Mouse (Mus musculus): Measurements from ENCODE around the gene Ncam1. TPM values are rescaled to one million over a fixed set of nuclear protein-coding genes. Genes with fewer than 3 reads are reported as not detected.

Ncam1 gene
- total RNA-seq, 2 experiments from 2014 or later: 287 to 299 TPM

DNA sequence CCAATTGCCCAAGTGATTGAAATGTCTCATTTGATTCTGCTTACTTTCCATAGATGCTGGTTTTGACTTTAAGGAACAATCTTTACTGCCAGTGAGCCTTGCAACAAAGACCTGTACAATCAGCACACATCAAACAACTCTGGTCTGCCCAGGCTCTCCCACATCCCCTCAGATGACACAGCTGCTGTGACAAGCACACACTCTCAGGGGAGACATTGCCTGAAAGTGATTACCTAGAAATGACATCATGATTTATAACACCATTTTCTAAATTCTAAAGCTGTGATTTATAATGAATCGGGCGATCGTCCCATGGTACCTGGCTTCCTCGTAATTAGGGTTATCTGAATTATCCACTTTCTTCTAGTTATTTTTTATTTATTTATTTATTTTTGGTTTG is 42.0 kb downstream of the Ncam1 start:
- no peak for DNase-seq (ENCODE audit: low spot score in 2 of 2)

GRCm38 (mm10) chr9:49755214-49755613 is 43.5 kb downstream of the Ncam1 start:
- DNase-seq (ENCODE audit: low spot score in 2 of 2): no peak

DNA sequence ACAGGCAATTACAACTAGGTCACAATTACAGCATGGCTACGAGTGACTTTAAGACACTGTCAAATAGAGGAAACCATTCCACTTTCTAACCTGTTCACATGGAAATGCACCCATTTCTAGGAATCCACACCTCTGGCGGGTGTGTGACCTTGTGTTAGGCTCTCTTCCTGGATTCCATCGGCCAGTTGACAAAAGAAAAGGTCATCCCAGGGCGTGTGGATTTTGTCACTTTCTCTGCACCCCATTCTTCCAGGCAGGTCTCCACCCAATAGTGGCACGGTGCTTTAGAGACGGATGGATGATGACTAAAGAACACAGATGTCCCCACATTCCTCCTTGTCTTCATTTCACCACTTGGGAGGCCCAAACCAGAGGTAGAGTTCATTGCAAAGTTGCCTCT is 47.3 kb downstream of the Ncam1 start:
- DNase-seq (ENCODE audit: low spot score in 2 of 2): no peak

- DNase-seq (ENCODE audit: low spot score in 2 of 2): no peak
Observed at GRCm38 (mm10) chr9:49746176-49746575, 52.5 kb downstream of the Ncam1 start.

DNA sequence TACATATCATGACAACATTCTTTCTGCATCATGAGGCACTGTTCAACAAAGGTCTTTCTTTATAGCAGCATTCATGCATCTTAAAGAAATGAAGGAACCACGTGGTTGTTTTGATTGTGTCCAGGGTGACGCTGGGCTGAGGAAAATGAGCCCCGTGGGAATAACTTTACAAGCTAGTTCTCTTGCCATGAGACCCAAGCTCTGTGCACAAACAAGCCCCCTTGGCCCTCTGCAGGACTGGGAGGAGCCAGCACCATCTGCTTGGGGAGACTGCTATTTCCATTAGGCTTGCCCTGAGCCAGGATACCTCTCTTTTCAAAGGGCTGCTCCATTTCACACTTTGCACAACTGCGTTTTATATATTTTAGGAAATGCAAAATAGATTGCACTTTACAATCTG is 53.0 kb downstream of the Ncam1 start:
- DNase-seq (ENCODE audit: low spot score in 2 of 2): no peak

- no peak for DNase-seq (ENCODE audit: low spot score in 2 of 2)
Observed at GRCm38 (mm10) chr9:49744286-49744685, 54.4 kb downstream of the Ncam1 start.

- DNase-seq (ENCODE audit: low spot score in 2 of 2): peak in 1 of 2 experiments; percentile 58
Observed at GRCm38 (mm10) chr9:49739935-49740334, 58.8 kb downstream of the Ncam1 start.

GRCm38 (mm10) chr9:49738546-49738945 is 60.2 kb downstream of the Ncam1 start:
- no peak for DNase-seq (ENCODE audit: low spot score in 2 of 2)

GRCm38 (mm10) chr9:49737166-49737565 is 61.6 kb downstream of the Ncam1 start:
- DNase-seq (ENCODE audit: low spot score in 2 of 2): no peak

DNA sequence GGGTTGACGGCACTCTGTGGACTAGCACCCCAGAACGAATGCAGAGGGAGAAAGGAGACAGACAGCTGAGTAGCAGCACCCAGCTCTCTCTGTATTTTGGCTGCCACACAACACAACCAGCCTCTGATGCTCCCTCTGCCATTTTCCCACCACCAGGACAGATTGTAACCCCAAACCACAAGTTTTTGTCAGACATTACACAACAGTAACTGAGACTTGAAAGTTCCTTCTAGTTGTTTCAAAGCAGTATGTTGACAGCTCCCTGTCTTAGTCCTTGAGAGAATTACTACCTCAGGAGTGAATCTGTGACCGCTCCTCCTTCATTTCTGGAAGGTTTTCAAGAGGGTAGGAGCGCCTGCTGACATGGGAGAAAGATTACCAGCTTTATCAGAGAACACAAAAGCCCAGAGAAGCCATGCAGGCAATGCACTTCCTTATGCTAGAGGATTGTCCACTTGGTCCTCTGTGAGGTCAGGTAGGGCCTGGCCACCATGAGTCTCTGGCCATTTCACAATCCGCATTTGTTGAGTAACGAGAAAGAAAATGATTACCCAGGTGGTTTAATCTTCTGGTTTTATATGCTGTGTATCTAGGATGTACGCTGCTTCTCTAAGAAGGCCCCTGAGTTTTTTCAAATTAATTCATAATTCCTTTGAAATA is 64.2 kb downstream of the Ncam1 start:
- no peak for DNase-seq (ENCODE audit: low spot score in 2 of 2)

GRCm38 (mm10) chr9:49733726-49734125 is 65.0 kb downstream of the Ncam1 start:
- DNase-seq (ENCODE audit: low spot score in 2 of 2): no peak

DNA sequence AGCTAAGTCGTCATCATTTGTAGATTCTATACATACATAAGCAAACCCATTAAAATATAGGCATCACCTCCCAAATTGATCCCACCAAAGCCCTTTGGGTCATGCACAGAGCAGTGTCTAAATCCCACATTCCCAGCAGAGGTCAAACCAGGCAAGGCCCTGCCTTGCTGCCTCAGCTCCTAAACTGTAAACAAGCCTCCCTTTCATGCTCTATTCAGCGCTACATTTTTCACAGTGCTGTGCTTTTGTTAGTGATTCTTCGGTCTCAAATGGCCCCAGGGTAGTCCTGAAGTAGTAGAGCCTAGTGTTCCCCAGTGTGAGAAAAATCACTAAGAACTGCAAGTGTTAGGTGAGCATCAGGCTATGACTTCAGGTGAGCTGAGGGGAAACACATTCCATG is 69.2 kb downstream of the Ncam1 start:
- DNase-seq (ENCODE audit: low spot score in 2 of 2): no peak

GRCm38 (mm10) chr9:49728211-49728610 is 70.5 kb downstream of the Ncam1 start:
- peak; percentile 50 to 77 for DNase-seq (ENCODE audit: low spot score in 2 of 2)

DNA sequence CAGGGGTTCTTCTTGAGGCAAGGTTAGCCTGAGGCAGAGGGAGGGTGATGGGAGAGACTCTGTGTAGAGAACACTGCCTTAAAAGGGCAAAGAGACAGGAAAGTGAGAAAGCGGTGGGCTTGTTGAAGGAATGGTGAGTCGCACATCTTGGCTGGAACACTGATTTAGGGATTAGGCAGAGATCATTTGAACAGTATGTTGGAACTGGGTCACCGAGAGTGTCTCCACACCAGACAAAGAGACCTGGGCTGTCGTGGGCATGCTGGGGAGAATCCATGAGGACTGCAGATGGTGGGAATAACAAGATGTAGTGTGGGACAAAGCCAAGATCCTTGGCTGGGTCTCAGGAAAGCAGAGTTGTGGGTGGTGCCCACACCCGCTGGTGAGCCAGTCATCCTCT is 76.0 kb downstream of the Ncam1 start:
- DNase-seq (ENCODE audit: low spot score in 2 of 2): peak; percentile 35 to 73

DNA sequence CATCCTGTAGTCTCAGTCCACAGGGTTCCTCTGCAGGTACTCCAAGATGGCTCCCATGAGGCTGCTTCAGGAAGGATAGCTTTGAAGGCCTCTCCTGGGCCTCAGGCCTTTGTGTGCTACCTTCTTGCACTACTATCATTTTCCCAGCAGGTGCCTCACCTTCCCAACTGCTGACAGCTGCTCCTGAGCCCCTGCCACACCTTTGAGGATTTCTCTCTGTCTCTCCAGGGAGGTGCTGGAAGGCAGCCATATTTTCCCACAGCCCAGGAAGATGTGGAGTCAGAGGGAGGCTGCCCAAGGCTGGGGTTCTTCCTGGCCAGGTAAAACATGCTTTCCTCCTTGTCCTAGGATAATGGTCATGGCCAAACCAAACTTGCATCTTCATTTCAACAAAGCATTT is 83.6 kb downstream of the Ncam1 start:
- DNase-seq (ENCODE audit: low spot score in 2 of 2): no peak

DNA sequence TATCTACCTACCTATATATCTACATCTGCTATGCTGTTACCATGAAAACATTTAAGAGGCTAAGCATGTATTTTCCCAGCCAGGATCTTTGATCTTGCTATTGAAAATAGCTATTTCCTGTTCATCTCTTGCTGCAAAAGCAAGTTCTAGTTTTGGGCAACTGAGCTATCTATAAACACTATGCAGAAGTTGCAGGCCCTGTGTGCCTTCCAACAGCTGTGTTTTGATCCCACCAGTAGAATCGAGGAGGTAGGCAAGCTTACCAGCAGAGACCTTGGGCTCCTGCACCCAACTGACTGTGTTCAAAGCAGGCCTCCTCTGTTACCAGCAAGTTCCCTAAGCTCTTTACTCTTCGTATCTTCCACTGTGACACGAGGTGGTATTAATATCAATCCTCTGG is 84.6 kb downstream of the Ncam1 start:
- no peak for DNase-seq (ENCODE audit: low spot score in 2 of 2)

DNA sequence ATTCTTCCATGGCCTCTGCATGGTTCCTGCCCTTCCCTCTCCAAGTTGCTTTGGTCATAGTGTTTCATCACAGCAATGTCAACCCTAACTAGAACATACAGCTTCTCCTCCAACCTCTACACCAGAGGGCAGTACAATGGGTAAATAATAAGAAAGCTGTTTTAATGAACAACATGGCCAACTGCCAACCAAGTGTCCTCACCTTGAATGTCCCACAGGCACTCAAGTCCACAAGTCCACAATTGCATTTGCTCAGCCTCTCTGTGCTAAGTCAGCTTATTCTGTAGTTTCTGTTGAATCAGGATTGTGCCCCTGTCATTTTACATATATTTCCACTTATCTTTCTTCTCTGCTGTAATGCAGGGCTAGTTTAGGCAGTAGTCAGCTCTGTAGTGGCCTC is 91.1 kb downstream of the Ncam1 start:
- DNase-seq (ENCODE audit: low spot score in 2 of 2): no peak

DNA sequence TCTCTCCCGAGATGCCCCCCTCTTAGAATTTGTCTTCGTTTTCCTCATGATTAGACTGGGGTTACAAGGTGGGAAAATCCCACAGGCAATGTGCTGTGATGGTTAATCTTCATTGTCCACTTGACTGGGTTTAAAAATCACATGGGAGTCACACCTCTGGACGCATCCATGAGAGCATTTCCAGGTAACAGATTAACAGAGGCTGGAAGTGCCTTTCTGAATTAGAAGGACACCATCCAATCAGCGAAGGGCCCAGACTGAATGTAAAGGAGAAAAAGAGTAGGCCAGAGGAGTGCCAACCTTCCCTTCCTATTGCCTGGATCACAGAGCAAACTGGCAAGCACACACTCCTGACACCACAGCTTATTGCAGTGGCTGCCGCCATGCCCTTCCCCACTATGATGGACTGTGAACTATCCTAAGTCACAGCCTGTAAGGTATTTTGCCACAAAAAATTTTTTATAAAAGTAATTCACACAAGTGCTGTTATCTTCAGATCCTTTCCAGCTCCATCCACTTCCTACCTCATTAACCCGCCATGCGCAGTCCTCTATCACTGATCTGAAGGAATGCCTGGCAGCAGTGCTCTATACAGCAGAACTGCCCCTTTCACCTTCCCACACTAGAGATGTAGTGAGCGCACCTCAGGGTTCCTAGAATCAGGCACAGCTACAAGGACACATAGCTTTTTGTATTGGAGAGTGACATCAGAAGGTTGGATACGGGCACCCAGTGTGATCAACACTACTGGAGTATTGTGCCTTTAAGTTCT is 94.3 kb downstream of the Ncam1 start:
- DNase-seq (ENCODE audit: low spot score in 2 of 2): no peak

GRCm38 (mm10) chr9:49695371-49695770 is 103.4 kb downstream of the Ncam1 start:
- DNase-seq (ENCODE audit: low spot score in 2 of 2): no peak

- no peak for DNase-seq (ENCODE audit: low spot score in 2 of 2)
Observed at GRCm38 (mm10) chr9:49692791-49693190, 105.9 kb downstream of the Ncam1 start.

DNA sequence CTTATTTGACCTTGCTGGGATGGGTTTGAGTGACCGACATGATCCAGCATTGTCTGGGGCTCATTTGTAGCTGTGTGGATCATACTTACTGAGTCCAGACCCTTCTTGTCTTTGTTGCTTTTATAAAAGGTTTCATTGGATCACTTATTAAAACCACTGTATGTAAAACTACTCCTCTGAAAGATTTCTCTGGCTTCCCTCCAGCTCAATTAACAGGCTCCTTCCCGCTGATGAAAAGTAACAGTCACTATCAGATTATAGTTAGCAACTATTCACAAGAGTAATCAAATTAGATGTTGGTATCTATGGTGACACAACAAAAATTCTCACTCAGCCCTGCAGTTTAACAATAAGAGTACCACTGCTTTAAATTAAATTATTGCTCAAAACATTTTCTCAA is 107.4 kb downstream of the Ncam1 start:
- no peak for DNase-seq (ENCODE audit: low spot score in 2 of 2)

- no peak for DNase-seq (ENCODE audit: low spot score in 2 of 2)
Observed at GRCm38 (mm10) chr9:49683566-49684273, 115.0 kb downstream of the Ncam1 start.

Data from layer of hippocampus, adult 18-20 months (tissue).